ENCODE assay signal across 24 mouse cellular contexts in the genomic region with DNA sequence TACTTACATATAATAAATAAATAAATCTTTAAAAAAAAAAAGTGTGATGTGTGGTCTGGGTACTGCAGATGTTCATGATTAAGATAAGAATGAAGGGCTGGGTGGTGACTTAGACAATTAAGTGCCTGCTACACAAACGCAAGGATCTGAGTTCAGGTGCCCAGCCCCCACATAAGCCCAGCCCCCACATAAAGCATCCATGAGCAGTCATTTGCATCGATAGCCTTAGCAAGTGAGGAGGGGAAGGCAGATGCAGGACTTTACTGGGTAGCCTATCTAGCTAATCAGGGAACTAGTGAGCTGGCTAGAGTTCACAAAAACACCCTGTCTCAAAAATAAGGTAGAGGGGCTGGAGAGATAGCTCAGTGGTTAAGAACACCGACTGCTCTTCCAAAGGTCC. TPM values are rescaled to one million over a fixed set of nuclear protein-coding genes. Genes with fewer than 3 reads are reported as not detected.
A peak's percentile ranks its signal among the peaks of the same experiment; 100 is the strongest.
DNase-seq lines count a peak whose midpoint lies in the region; ATAC-seq and TF ChIP-seq lines count a peak whose summit lies in the region.
"Had no signal": no experiment of that assay in that cellular context is flagged by ENCODE, and none has a peak within 500 bp of the region (broad histone marks: within the 10 kb centered on the region; RNA-seq: fewer than 3 reads in every experiment).

No protein-coding gene starts in this region.

- DNase-seq in forebrain, embryonic 11.5 days (ENCODE audit: low spot score): peak; percentile 22
- no peak for DNase-seq in liver, embryonic 14.5 days (ENCODE audit: low read depth in 3 of 3, low spot score in 3 of 3)
- DNase-seq in liver, embryonic 11.5 days (ENCODE audit: low spot score): no peak
- peak; percentile 40 for DNase-seq in NIH3T3 (ENCODE audit: low read depth)
- DNase-seq in thymus, postnatal 36 days: no peak
- DNase-seq: adrenal gland, adult 2 months; adrenal gland, postnatal 10 days; adrenal gland, postnatal 25 days; B cell, adult 2 months; cerebellum, adult 11 months; cerebellum, adult 18-20 months; cerebellum, adult 8-10 months; cerebellum, adult 9-11 months; cerebellum, postnatal 14 days; cerebellum, postnatal 36 days; embryo, embryonic 11 days; forebrain, postnatal 0 days had no signal

- no peaks in the 10 kb centered on the region for H3K36me3 ChIP-seq in forebrain, embryonic 11.5 days (ENCODE audit: control insufficient read depth, insufficient read depth, low read length)
- H3K36me3 ChIP-seq in forebrain, embryonic 16.5 days (ENCODE audit: control insufficient read depth, insufficient read depth): no peaks in the 10 kb centered on the region
- H3K36me3 ChIP-seq in liver, embryonic 14.5 days (replicated peaks; ENCODE audit: control insufficient read depth, insufficient read depth, low read depth): no peaks in the 10 kb centered on the region
- H3K36me3 ChIP-seq in liver, embryonic 11.5 days (ENCODE audit: control insufficient read depth, insufficient read depth, low read length): no peaks in the 10 kb centered on the region
- H3K36me3 ChIP-seq: embryonic facial prominence, embryonic 12.5 days; forebrain, embryonic 12.5 days; G1E had no signal

- no peaks in the 10 kb centered on the region for H3K27me3 ChIP-seq in forebrain, embryonic 11.5 days (ENCODE audit: control insufficient read depth, insufficient read depth, low read length)
- H3K27me3 ChIP-seq in forebrain, embryonic 16.5 days (replicated peaks; ENCODE audit: control insufficient read depth, insufficient read depth, low read length): no peaks in the 10 kb centered on the region
- H3K27me3 ChIP-seq in liver, embryonic 14.5 days (ENCODE audit: control insufficient read depth, insufficient read depth, low read length): no peaks in the 10 kb centered on the region
- H3K27me3 ChIP-seq in liver, embryonic 11.5 days (replicated peaks; ENCODE audit: control insufficient read depth, insufficient read depth, low read length): no peaks in the 10 kb centered on the region
- H3K27me3 ChIP-seq: CH12.LX; embryonic facial prominence, embryonic 12.5 days; forebrain, embryonic 12.5 days had no signal

- H3K4me3 ChIP-seq in forebrain, embryonic 11.5 days (ENCODE audit: low read depth, low read length): no peak overlapping the region
- no peak overlapping the region for H3K4me3 ChIP-seq in forebrain, embryonic 16.5 days (replicated peaks; ENCODE audit: low read length)
- no peak overlapping the region for H3K4me3 ChIP-seq in liver, embryonic 14.5 days (ENCODE audit: insufficient read depth in 1 of 2, low read depth in 2 of 2, low read length in 2 of 2)
- H3K4me3 ChIP-seq in liver, embryonic 11.5 days (ENCODE audit: low read depth, low read length): no peak overlapping the region
- H3K4me3 ChIP-seq: embryonic facial prominence, embryonic 12.5 days; forebrain, embryonic 12.5 days had no signal

- no peak for TF ChIP-seq EP300 in liver, embryonic 14.5 days (IDR thresholded peaks at IDR 0.05; ENCODE audit: low read depth)

- TF ChIP-seq CTCF in liver, embryonic 14.5 days (IDR thresholded peaks at IDR 0.05; ENCODE audit: low read depth): 0 out of 2 replicates have a peak, but pooled peaks have one; percentile 3

- no peak overlapping the region for H3K9ac ChIP-seq in forebrain, embryonic 11.5 days (ENCODE audit: low read length)
- H3K9ac ChIP-seq in forebrain, embryonic 16.5 days (replicated peaks; ENCODE audit: low read depth, low read length): no peak overlapping the region
- H3K9ac ChIP-seq in liver, embryonic 14.5 days (replicated peaks): no peak overlapping the region
- no peak overlapping the region for H3K9ac ChIP-seq in liver, embryonic 11.5 days (ENCODE audit: low read depth, low read length)
- H3K9ac ChIP-seq: embryonic facial prominence, embryonic 12.5 days; forebrain, embryonic 12.5 days; forebrain, postnatal 0 days had no signal

- no peak for ATAC-seq in forebrain, embryonic 11.5 days (replicated peaks; ENCODE audit: low FRiP score)
- no peak for ATAC-seq in forebrain, embryonic 16.5 days
- ATAC-seq in liver, embryonic 14.5 days (ENCODE audit: insufficient read depth): no peak
- no peak for ATAC-seq in liver, embryonic 11.5 days (replicated peaks; ENCODE audit: low FRiP score)
- ATAC-seq: CD4-positive, CD25-positive, alpha-beta regulatory T cell, adult 4 months; forebrain, embryonic 14.5 days; forebrain, postnatal 0 days had no signal

- no peaks in the 10 kb centered on the region for H3K4me1 ChIP-seq in forebrain, embryonic 11.5 days (replicated peaks; ENCODE audit: control insufficient read depth, insufficient read depth, low read length)
- H3K4me1 ChIP-seq in forebrain, embryonic 16.5 days (replicated peaks; ENCODE audit: control insufficient read depth, insufficient read depth, low read length): peaks cover 5% of the 10 kb centered on the region; the same call in 1 of the 2 replicates
- peaks cover 0 to 3% of the 10 kb centered on the region in 2 experiments; a peak in 1 of 4 replicates for H3K4me1 ChIP-seq in liver, embryonic 14.5 days (replicated peaks; ENCODE audit: control insufficient read depth in 2 of 2, insufficient read depth in 2 of 2, low read length in 1 of 2)
- no peaks in the 10 kb centered on the region; the same call in none of the 2 replicates for H3K4me1 ChIP-seq in liver, embryonic 11.5 days (replicated peaks; ENCODE audit: control insufficient read depth, insufficient read depth, low read length)

- no peak overlapping the region for H3K27ac ChIP-seq in forebrain, embryonic 11.5 days (ENCODE audit: low read depth, low read length)
- no peak overlapping the region for H3K27ac ChIP-seq in forebrain, embryonic 16.5 days (ENCODE audit: low read length)
- no peak overlapping the region for H3K27ac ChIP-seq in liver, embryonic 14.5 days
- H3K27ac ChIP-seq in liver, embryonic 11.5 days (ENCODE audit: low read depth, low read length): no peak overlapping the region
- H3K27ac ChIP-seq: embryonic facial prominence, embryonic 12.5 days; forebrain, embryonic 12.5 days had no signal

- H3K4me2 ChIP-seq in forebrain, embryonic 11.5 days (ENCODE audit: low read depth, low read length, severe bottlenecking): no peak overlapping the region
- no peak overlapping the region for H3K4me2 ChIP-seq in forebrain, embryonic 16.5 days (ENCODE audit: low read length)
- no peak overlapping the region for H3K4me2 ChIP-seq in liver, embryonic 14.5 days (ENCODE audit: low read depth)
- H3K4me2 ChIP-seq in liver, embryonic 11.5 days: no peak overlapping the region
- H3K4me2 ChIP-seq: embryonic facial prominence, embryonic 12.5 days; forebrain, embryonic 12.5 days had no signal

- no peaks in the 10 kb centered on the region for H3K9me3 ChIP-seq in forebrain, embryonic 11.5 days (ENCODE audit: control insufficient read depth, low read length)
- no peaks in the 10 kb centered on the region for H3K9me3 ChIP-seq in forebrain, embryonic 16.5 days (ENCODE audit: control insufficient read depth, low read length)
- no peaks in the 10 kb centered on the region for H3K9me3 ChIP-seq in liver, embryonic 14.5 days (ENCODE audit: control insufficient read depth, low read length)
- no peaks in the 10 kb centered on the region for H3K9me3 ChIP-seq in liver, embryonic 11.5 days (ENCODE audit: control insufficient read depth, low read length)
- H3K9me3 ChIP-seq: embryonic facial prominence, embryonic 12.5 days; forebrain, embryonic 12.5 days had no signal

- 89% methylated on average over 3 of the region's 3 CpGs for WGBS in forebrain, embryonic 11.5 days
- WGBS in forebrain, embryonic 16.5 days: 82% methylated on average over 3 of the region's 3 CpGs
- 50% methylated on average over 3 of the region's 3 CpGs for WGBS in liver, embryonic 14.5 days (ENCODE audit: insufficient replicate concordance)
- WGBS in liver, embryonic 11.5 days: 66% methylated on average over 3 of the region's 3 CpGs

RNA-seq across cellular contexts. Expression of a gene that starts 29.4 kb away (rescaled TPM):
- polyA plus RNA-seq in forebrain, embryonic 11.5 days (2014; fragmentation: Nextera tagmentation; extraction: Ambion mirVana): 150 and 168 TPM in 2 replicates
- 132 and 140 TPM in 2 replicates for polyA plus RNA-seq in forebrain, embryonic 16.5 days (2015; fragmentation: Nextera tagmentation; extraction: Ambion mirVana)
- 47.4 and 51.9 TPM in 2 replicates for polyA plus RNA-seq in liver, embryonic 14.5 days (2012; rRNA removed)
- 93.9 and 95.1 TPM in 2 replicates for polyA plus RNA-seq in liver, embryonic 14.5 days (2014; fragmentation: Nextera tagmentation; extraction: Ambion mirVana)
- 180 and 196 TPM in 2 replicates for polyA plus RNA-seq in liver, embryonic 11.5 days (2014; fragmentation: Nextera tagmentation; extraction: Ambion mirVana)

Comparison
In these comparisons a context has a peak if more than half of its experiments do, and no peak if none do; other contexts are left out.
1. DNase-seq: peak in forebrain, embryonic 11.5 days (single experiment) and NIH3T3 (single experiment); none in liver, embryonic 14.5 days (0 of 3), liver, embryonic 11.5 days (single experiment) and thymus, postnatal 36 days (0 of 2).